Mouse (Mus musculus) hindbrain, embryonic 13.5 days (tissue): ENCODE measurements at regions not wholly inside any gene's neighbourhood (a gene's known extent, or its start where the extent isn't known, plus 50 kb on each side); places are given as distances from the start of the nearest gene placed in this dataset.

Experiments
- ATAC-seq: fragments of 200-750 bp; cut with Nextera tagmentation; 2 replicates; pipeline ENCODE4 v1.8.0; 2017; ENCODE audit warnings: moderate TSS enrichment; ENCODE audit not compliant: low FRiP score
- H3K27ac ChIP-seq: fragments of 300-500 bp; sonication (generic); 2 replicates; pipeline ENCODE4 v1.5.1; 2015; ENCODE audit warnings: inconsistent platforms, mild to moderate bottlenecking, moderate library complexity
- H3K27me3 ChIP-seq: fragments of 300-500 bp; sonication (generic); 2 replicates; pipeline ENCODE4 v1.6.1; 2015; ENCODE audit warnings: mild to moderate bottlenecking, inconsistent platforms
- H3K36me3 ChIP-seq: fragments of 300-500 bp; sonication (generic); 2 replicates; pipeline ENCODE4 v1.6.1; 2015; ENCODE audit warnings: mild to moderate bottlenecking, inconsistent platforms
- H3K4me1 ChIP-seq: fragments of 300-500 bp; sonication (generic); replicated peaks from 2 replicates; pipeline ENCODE4 v1.6.1; 2015; ENCODE audit warnings: inconsistent platforms
- H3K4me2 ChIP-seq: fragments of 300-500 bp; sonication (generic); 2 replicates; pipeline ENCODE4 v1.6.1; 2015; ENCODE audit warnings: inconsistent platforms, mild to moderate bottlenecking, moderate library complexity
- H3K4me3 ChIP-seq: fragments of 300-500 bp; sonication (generic); 2 replicates; pipeline ENCODE4 v1.5.1; 2015; ENCODE audit warnings: mild to moderate bottlenecking, inconsistent platforms
- H3K9ac ChIP-seq: fragments of 300-500 bp; sonication (generic); 2 replicates; pipeline ENCODE4 v1.6.1; 2015; ENCODE audit warnings: mild to moderate bottlenecking, inconsistent platforms
- H3K9me3 ChIP-seq: fragments of 300-500 bp; sonication (generic); 2 replicates; pipeline ENCODE4 v1.6.1; 2016; ENCODE audit warnings: inconsistent platforms
- whole genome bisulfite sequencing: fragments of 180-500 bp; shearing (Covaris S2); methylation state at CpG from one replicate; pipeline ENCODE4 v1.1.7; 2015; 5-methylcytosine and 5-hydroxymethylcytosine counted together

GRCm38 (mm10) chr15:96197413-96197812, 89.9 kb upstream of the Arid2 start:
- ATAC-seq = no peak
- Histone ChIP-seq H3K27ac (no peak overlapping the region), H3K9me3 (peaks cover 5% of the 10 kb centered on the region; the same call in 1 of the 2 replicates), H3K9ac (no peak overlapping the region), H3K4me2 (no peak overlapping the region), H3K27me3 (no peaks in the 10 kb centered on the region), H3K4me3 (no peak overlapping the region), H3K36me3 (no peaks in the 10 kb centered on the region), H3K4me1 (0 out of 2 replicates have a peak, but pooled peaks cover 4% of the 10 kb centered on the region)
- WGBS = 81% methylated on average over 10 of the region's 10 CpGs

- 53% methylated on average over 5 of the region's 5 CpGs for WGBS
- H3K27ac ChIP-seq = no peak overlapping the region
- H3K4me2 ChIP-seq = no peak overlapping the region
- no peak overlapping the region for H3K4me3 ChIP-seq
- 0 out of 2 replicates have a peak, but pooled peaks cover 4% of the 10 kb centered on the region for H3K4me1 ChIP-seq
- H3K27me3 ChIP-seq = no peaks in the 10 kb centered on the region
- no peak for ATAC-seq
- H3K9ac ChIP-seq = no peak overlapping the region
- peaks cover 5% of the 10 kb centered on the region; the same call in 1 of the 2 replicates for H3K9me3 ChIP-seq
- H3K36me3 ChIP-seq = no peaks in the 10 kb centered on the region
Measured at GRCm38 (mm10) chr15:96197932-96198331, 89.4 kb upstream of the Arid2 start.

GRCm38 (mm10) chr15:96201273-96201672, 86.0 kb upstream of the Arid2 start:
- H3K4me1 ChIP-seq = 0 out of 2 replicates have a peak, but pooled peaks cover 4% of the 10 kb centered on the region
- no peak overlapping the region for H3K4me2 ChIP-seq
- H3K36me3 ChIP-seq = no peaks in the 10 kb centered on the region
- ATAC-seq = no peak
- WGBS = 43% methylated on average over 3 of the region's 3 CpGs
- H3K4me3 ChIP-seq = no peak overlapping the region
- no peak overlapping the region for H3K27ac ChIP-seq
- no peak overlapping the region for H3K9ac ChIP-seq
- H3K27me3 ChIP-seq = no peaks in the 10 kb centered on the region
- no peaks in the 10 kb centered on the region for H3K9me3 ChIP-seq

GRCm38 (mm10) chr15:96201701-96202460, 85.4 kb upstream of the Arid2 start:
- Histone ChIP-seq H3K36me3 (no peaks in the 10 kb centered on the region), H3K4me3 (no peak overlapping the region), H3K27me3 (no peaks in the 10 kb centered on the region), H3K9ac (no peak overlapping the region), H3K4me1 (0 out of 2 replicates have a peak, but pooled peaks cover 4% of the 10 kb centered on the region), H3K9me3 (no peaks in the 10 kb centered on the region), H3K27ac (no peak overlapping the region), H3K4me2 (no peak overlapping the region)
- no peak for ATAC-seq
- WGBS = 90% methylated on average over 10 of the region's 10 CpGs

- 96% methylated on average over 5 of the region's 5 CpGs for WGBS
- no peaks in the 10 kb centered on the region for H3K36me3 ChIP-seq
Measured at GRCm38 (mm10) chr15:96204187-96204586, 83.1 kb upstream of the Arid2 start.

GRCm38 (mm10) chr15:96204623-96205022, 82.7 kb upstream of the Arid2 start:
- Histone ChIP-seq H3K27me3 (no peaks in the 10 kb centered on the region), H3K9ac (no peak overlapping the region), H3K27ac (no peak overlapping the region), H3K4me2 (no peak overlapping the region), H3K9me3 (no peaks in the 10 kb centered on the region), H3K36me3 (no peaks in the 10 kb centered on the region), H3K4me3 (no peak overlapping the region), H3K4me1 (0 out of 2 replicates have a peak, but pooled peaks cover 4% of the 10 kb centered on the region)
- ATAC-seq = no peak
- 86% methylated on average over 5 of the region's 5 CpGs for WGBS

More at GRCm38 (mm10) chr15:96204187-96204586, 83.1 kb upstream of the Arid2 start:
- no peak overlapping the region for H3K4me2 ChIP-seq
- H3K4me1 ChIP-seq = 0 out of 2 replicates have a peak, but pooled peaks cover 4% of the 10 kb centered on the region
- no peaks in the 10 kb centered on the region for H3K9me3 ChIP-seq
- H3K9ac ChIP-seq = no peak overlapping the region
- no peak overlapping the region for H3K4me3 ChIP-seq
- H3K27ac ChIP-seq = no peak overlapping the region
- no peak for ATAC-seq
- no peaks in the 10 kb centered on the region for H3K27me3 ChIP-seq

- Histone ChIP-seq H3K27me3 (no peaks in the 10 kb centered on the region), H3K4me1 (no peaks in the 10 kb centered on the region), H3K9me3 (no peaks in the 10 kb centered on the region), H3K9ac (no peak overlapping the region), H3K27ac (no peak overlapping the region), H3K4me2 (no peak overlapping the region), H3K36me3 (no peaks in the 10 kb centered on the region), H3K4me3 (no peak overlapping the region)
- no peak for ATAC-seq
- WGBS = 89% methylated on average over 11 of the region's 11 CpGs
Measured at GRCm38 (mm10) chr15:96210721-96211400, 76.5 kb upstream of the Arid2 start.

- Histone ChIP-seq H3K27ac (no peak overlapping the region), H3K36me3 (no peaks in the 10 kb centered on the region), H3K4me3 (no peak overlapping the region), H3K9me3 (peaks cover 7% of the 10 kb centered on the region; the same call in 1 of the 2 replicates), H3K4me2 (no peak overlapping the region), H3K4me1 (no peaks in the 10 kb centered on the region), H3K27me3 (no peaks in the 10 kb centered on the region), H3K9ac (no peak overlapping the region)
- WGBS = 78% methylated on average over 24 of the region's 24 CpGs
- no peak for ATAC-seq
Measured at GRCm38 (mm10) chr15:96213541-96214312, 73.6 kb upstream of the Arid2 start.

- WGBS = 94% methylated on average over 15 of the region's 15 CpGs
- Histone ChIP-seq H3K9me3 (peaks cover 7% of the 10 kb centered on the region; the same call in 1 of the 2 replicates), H3K36me3 (no peaks in the 10 kb centered on the region), H3K27ac (no peak overlapping the region), H3K9ac (no peak overlapping the region), H3K4me1 (no peaks in the 10 kb centered on the region), H3K4me3 (no peak overlapping the region), H3K4me2 (no peak overlapping the region), H3K27me3 (no peaks in the 10 kb centered on the region)
- ATAC-seq = no peak
Measured at GRCm38 (mm10) chr15:96217896-96218295, 69.4 kb upstream of the Arid2 start.

GRCm38 (mm10) chr15:96219746-96220145, 67.6 kb upstream of the Arid2 start:
- no peak for ATAC-seq
- Histone ChIP-seq H3K4me3 (no peak overlapping the region), H3K4me1 (no peaks in the 10 kb centered on the region), H3K27ac (no peak overlapping the region), H3K4me2 (no peak overlapping the region), H3K9me3 (peaks cover 7% of the 10 kb centered on the region; the same call in 1 of the 2 replicates), H3K36me3 (no peaks in the 10 kb centered on the region), H3K9ac (no peak overlapping the region), H3K27me3 (no peaks in the 10 kb centered on the region)
- 95% methylated on average over 7 of the region's 7 CpGs for WGBS

- 92% methylated on average over 3 of the region's 3 CpGs for WGBS
- H3K4me3 ChIP-seq = no peak overlapping the region
- H3K27me3 ChIP-seq = no peaks in the 10 kb centered on the region
- H3K27ac ChIP-seq = no peak overlapping the region
- no peaks in the 10 kb centered on the region for H3K36me3 ChIP-seq
- peaks cover 4% of the 10 kb centered on the region for H3K4me1 ChIP-seq
- no peaks in the 10 kb centered on the region for H3K9me3 ChIP-seq
- no peak for ATAC-seq
- H3K4me2 ChIP-seq = no peak overlapping the region
- H3K9ac ChIP-seq = no peak overlapping the region
Measured at GRCm38 (mm10) chr15:96231969-96232368, 55.3 kb upstream of the Arid2 start.

- no peaks in the 10 kb centered on the region for H3K36me3 ChIP-seq
- ATAC-seq = no peak
- no peak overlapping the region for H3K9ac ChIP-seq
- peaks cover 4% of the 10 kb centered on the region for H3K4me1 ChIP-seq
- H3K27me3 ChIP-seq = no peaks in the 10 kb centered on the region
- H3K4me2 ChIP-seq = no peak overlapping the region
- H3K27ac ChIP-seq = peak overlapping the region; percentile 44; the same call in 1 of the 2 replicates
- H3K4me3 ChIP-seq = no peak overlapping the region
- no peaks in the 10 kb centered on the region for H3K9me3 ChIP-seq
Measured at GRCm38 (mm10) chr15:96233113-96233512, 54.2 kb upstream of the Arid2 start.
